Mouse (Mus musculus): Measurements from ENCODE around the gene Sirt5. TPM values are rescaled to one million over a fixed set of nuclear protein-coding genes. Genes with fewer than 3 reads are reported as not detected.

Sirt5 gene
- polyA plus RNA-seq (2015; fragmentation: Nextera tagmentation; extraction: Ambion mirVana) = 24.5 and 25.5 TPM in 2 replicates

DNA sequence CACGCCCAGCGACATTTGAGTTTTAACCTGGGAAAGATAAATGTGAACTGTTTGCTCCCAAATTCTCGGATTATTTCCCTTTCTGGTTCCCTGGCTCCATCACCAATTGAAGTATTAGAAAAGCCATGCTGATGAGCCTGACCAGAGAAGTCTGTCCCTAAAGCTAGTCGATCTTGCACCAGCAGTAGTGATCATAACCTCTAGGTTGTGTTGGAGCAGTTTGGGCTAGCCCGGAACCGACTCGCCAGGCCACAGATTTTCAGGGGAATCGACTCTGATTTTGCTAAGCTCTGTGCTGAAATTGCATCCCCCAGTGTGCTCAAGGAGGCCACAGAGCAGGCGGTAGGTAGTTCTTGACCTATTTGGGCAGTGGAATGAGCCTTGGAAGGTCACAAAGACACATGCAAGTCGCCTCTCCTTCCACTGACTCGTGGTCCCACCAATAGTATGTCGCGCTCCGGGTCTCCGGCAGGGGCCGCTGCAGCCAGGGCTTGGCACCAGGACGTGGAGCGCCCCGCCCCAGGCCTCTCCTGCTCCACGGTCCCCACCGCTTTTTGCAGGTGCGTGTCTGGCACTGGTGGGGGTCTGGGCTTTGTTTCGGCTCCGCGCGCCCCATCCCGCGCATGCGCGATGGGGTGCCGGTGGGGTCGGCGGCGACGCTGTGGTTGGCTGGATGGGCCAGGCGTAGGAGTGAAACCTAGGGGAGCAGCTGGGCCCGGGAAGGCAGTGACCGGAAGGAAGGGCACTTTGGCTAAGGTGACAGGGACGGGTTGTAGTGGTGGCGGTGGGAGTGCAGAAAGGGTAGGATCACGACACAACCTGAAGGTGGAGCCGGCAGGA is at the start of gene Sirt5:
Gene Sirt5 (plus strand): TSS at position 512 of the 840 bp plus-strand sequence.
- Histone ChIP-seq H3K9me3 (no peaks in the 10 kb centered on the region), H3K4me3 (peak within 1 kb of the TSS; percentile 68), H3K4me1 (peaks cover 10% of the 10 kb centered on the region), H3K36me3 (no peaks in the 10 kb centered on the region), H3K27me3 (replicated peaks) (no peaks in the 10 kb centered on the region), H3K27ac (replicated peaks) (peak within 1 kb of the TSS; percentile 64), H3K4me2 (peak within 1 kb of the TSS; percentile 78), H3K9ac (peak within 1 kb of the TSS; percentile 85)
- WGBS = 14% methylated on average over 42 of the region's 42 CpGs
- peak; percentile 69; the same call in 1 of the 2 replicates for ATAC-seq (ENCODE audit: extremely low read depth, insufficient number of reproducible peaks, low FRiP score, low TSS enrichment)

DNA sequence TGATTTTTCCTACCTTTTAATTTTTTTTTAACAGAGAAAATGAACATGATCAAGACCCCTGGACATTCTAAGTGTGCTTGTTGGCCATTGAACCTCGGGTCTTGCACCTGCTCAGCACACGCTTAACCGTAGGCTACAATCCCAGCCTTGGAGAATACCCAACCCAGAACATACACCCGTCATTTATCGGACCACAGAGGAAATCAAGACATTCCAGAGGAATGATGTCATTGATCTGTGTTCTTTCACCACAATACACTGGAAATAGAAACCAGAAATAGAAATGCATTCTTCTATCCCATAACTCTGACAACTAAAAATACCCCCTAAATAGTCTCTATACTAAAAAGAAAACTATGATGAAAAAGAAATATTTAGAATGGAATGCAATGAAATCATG is 47.9 kb upstream of the Sirt5 start:
- peaks cover 8% of the 10 kb centered on the region; the same call in 1 of the 2 replicates for H3K4me1 ChIP-seq
- H3K9me3 ChIP-seq = peaks cover 7% of the 10 kb centered on the region; the same call in 1 of the 2 replicates
- no peak for ATAC-seq (ENCODE audit: extremely low read depth, insufficient number of reproducible peaks, low FRiP score, low TSS enrichment)
- no peak overlapping the region for H3K4me3 ChIP-seq
- H3K27ac ChIP-seq (replicated peaks) = no peak overlapping the region
- no peak overlapping the region for H3K9ac ChIP-seq
- WGBS = 41% methylated on average over 5 of the region's 5 CpGs
- no peak overlapping the region for H3K4me2 ChIP-seq
- H3K36me3 ChIP-seq = no peaks in the 10 kb centered on the region
- no peaks in the 10 kb centered on the region for H3K27me3 ChIP-seq (replicated peaks)

DNA sequence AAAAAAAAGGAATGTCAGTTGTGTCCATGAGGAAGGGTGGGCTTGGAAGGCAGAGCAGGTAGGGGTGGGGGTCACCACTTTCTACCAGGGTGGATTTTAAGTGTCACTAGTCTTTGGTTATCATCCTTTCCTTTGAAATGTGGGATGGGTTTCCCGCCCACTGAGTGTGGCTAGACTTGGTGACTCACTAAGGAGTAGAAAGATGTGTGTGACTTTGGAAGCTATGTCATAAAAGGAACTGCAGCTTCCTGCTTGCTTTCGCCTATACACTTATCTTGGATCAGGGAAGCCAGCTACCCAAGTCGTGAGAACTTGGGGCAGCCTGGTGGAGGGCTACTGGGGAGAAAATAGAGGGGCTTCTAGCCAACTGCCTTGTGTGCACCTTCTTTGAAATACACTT is 45.9 kb upstream of the Sirt5 start:
- peaks cover 7% of the 10 kb centered on the region; the same call in 1 of the 2 replicates for H3K9me3 ChIP-seq
- no peak overlapping the region for H3K4me2 ChIP-seq
- no peak overlapping the region for H3K9ac ChIP-seq
- H3K27ac ChIP-seq (replicated peaks) = no peak overlapping the region
- peaks cover 8% of the 10 kb centered on the region; the same call in 1 of the 2 replicates for H3K4me1 ChIP-seq
- no peak overlapping the region for H3K4me3 ChIP-seq
- no peaks in the 10 kb centered on the region for H3K27me3 ChIP-seq (replicated peaks)
- ATAC-seq (ENCODE audit: extremely low read depth, insufficient number of reproducible peaks, low FRiP score, low TSS enrichment) = no peak
- 50% methylated on average over 3 of the region's 3 CpGs for WGBS
- H3K36me3 ChIP-seq = no peaks in the 10 kb centered on the region

DNA sequence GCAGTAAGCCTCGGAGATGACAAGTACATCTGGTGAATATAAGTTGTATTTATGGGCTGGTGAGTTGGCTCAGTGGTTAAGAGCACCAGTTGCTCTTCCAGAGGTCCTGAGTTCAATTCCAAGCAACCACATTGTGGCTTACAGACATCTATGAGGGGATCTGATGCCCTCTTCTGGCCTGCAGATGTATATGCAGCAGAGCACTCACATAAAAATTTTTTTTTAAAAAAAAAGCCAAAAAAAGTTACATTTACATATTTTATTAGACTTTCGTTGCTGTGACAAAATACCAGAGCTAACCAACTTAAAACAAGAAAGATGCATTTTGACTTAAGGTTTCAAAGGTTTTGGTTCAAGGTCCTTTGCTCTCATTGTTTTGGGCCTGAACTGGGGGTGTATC is 43.8 kb upstream of the Sirt5 start:
- no peak for ATAC-seq (ENCODE audit: extremely low read depth, insufficient number of reproducible peaks, low FRiP score, low TSS enrichment)
- Histone ChIP-seq H3K4me1 (peaks cover 8% of the 10 kb centered on the region; the same call in 1 of the 2 replicates), H3K27me3 (replicated peaks) (no peaks in the 10 kb centered on the region), H3K9me3 (peaks cover 7% of the 10 kb centered on the region; the same call in 1 of the 2 replicates), H3K4me2 (no peak overlapping the region), H3K4me3 (no peak overlapping the region), H3K9ac (no peak overlapping the region), H3K27ac (replicated peaks) (no peak overlapping the region), H3K36me3 (no peaks in the 10 kb centered on the region)
- WGBS = 61% methylated on average over 2 of the region's 2 CpGs

GRCm38 (mm10) chr13:43325427-43325826 is 39.9 kb upstream of the Sirt5 start:
- Histone ChIP-seq H3K4me2 (no peak overlapping the region), H3K27me3 (replicated peaks) (no peaks in the 10 kb centered on the region), H3K36me3 (no peaks in the 10 kb centered on the region), H3K27ac (replicated peaks) (no peak overlapping the region), H3K4me1 (no peaks in the 10 kb centered on the region), H3K9me3 (peaks cover 3% of the 10 kb centered on the region; the same call in 1 of the 2 replicates), H3K9ac (no peak overlapping the region), H3K4me3 (no peak overlapping the region)
- ATAC-seq (ENCODE audit: extremely low read depth, insufficient number of reproducible peaks, low FRiP score, low TSS enrichment) = no peak
- 52% methylated on average over 1 of the region's 1 CpGs for WGBS

DNA sequence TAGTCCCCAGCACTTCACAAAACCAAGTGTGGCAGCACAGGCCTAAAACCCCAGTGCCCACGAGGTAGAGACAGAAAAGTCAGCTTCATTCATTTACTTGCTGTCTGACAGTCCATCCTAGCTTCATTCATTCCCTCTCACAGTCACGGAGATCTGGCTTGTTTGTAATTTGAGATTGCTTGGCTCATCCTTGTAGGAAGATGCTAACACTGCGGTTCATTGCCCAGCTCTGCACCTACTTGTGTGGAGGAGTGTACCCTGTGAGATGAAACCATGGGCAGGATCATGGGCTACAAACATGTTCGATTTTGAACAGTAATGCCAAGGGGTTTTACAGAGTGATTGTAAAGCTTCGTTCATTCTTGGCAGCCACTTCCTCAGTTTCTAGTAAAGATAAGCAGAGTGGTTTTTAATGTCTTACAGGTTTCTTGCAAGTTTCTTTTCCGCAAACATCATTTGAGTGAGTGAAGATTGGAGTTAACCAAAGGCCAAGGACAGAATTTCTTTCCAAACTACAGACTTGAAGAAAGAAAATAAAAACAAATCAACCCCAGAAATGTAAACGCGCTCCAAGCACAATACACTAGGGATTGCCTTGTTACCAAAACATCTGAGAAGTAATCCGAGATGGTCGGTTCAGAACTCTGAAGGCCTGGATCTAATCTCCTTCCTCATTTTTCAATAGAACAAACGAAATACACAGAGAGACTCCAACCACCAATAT is 33.4 kb upstream of the Sirt5 start:
- no peak for ATAC-seq (ENCODE audit: extremely low read depth, insufficient number of reproducible peaks, low FRiP score, low TSS enrichment)
- no peaks in the 10 kb centered on the region for H3K4me1 ChIP-seq
- no peaks in the 10 kb centered on the region for H3K9me3 ChIP-seq
- H3K27ac ChIP-seq (replicated peaks) = no peak overlapping the region
- no peak overlapping the region for H3K9ac ChIP-seq
- no peak overlapping the region for H3K4me2 ChIP-seq
- H3K36me3 ChIP-seq = no peaks in the 10 kb centered on the region
- no peaks in the 10 kb centered on the region for H3K27me3 ChIP-seq (replicated peaks)
- no peak overlapping the region for H3K4me3 ChIP-seq
- WGBS = 55% methylated on average over 11 of the region's 11 CpGs

DNA sequence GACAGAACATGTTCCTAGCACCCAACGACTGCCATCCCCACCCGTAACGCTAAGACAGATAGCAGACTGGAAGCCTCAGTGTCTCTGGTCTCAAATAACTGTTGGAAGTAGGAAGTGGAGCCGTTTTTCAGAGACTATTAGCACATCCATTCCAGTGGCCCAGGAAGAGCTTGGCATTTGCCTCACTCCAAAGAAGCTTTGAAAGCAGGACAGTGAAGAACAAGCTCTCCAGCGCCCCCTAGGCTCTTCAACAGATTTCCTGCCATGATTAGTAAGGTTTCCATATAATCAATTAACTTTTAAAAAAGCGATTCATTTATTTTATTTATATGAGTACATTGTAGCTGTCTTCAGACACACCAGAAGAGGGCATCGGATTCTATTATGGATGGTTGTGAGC is 32.7 kb upstream of the Sirt5 start:
- Histone ChIP-seq H3K27ac (replicated peaks) (no peak overlapping the region), H3K9ac (no peak overlapping the region), H3K27me3 (replicated peaks) (no peaks in the 10 kb centered on the region), H3K36me3 (no peaks in the 10 kb centered on the region), H3K4me1 (no peaks in the 10 kb centered on the region), H3K9me3 (no peaks in the 10 kb centered on the region), H3K4me2 (no peak overlapping the region), H3K4me3 (no peak overlapping the region)
- WGBS = 42% methylated on average over 7 of the region's 7 CpGs
- ATAC-seq (ENCODE audit: extremely low read depth, insufficient number of reproducible peaks, low FRiP score, low TSS enrichment) = no peak

GRCm38 (mm10) chr13:43336425-43337221 is 28.7 kb upstream of the Sirt5 start:
- H3K27me3 ChIP-seq (replicated peaks) = no peaks in the 10 kb centered on the region
- H3K36me3 ChIP-seq = no peaks in the 10 kb centered on the region
- no peak overlapping the region for H3K27ac ChIP-seq (replicated peaks)
- no peak overlapping the region for H3K4me2 ChIP-seq
- 55% methylated on average over 12 of the region's 12 CpGs for WGBS
- H3K4me1 ChIP-seq = peaks cover 6% of the 10 kb centered on the region
- no peaks in the 10 kb centered on the region for H3K9me3 ChIP-seq
- ATAC-seq (ENCODE audit: extremely low read depth, insufficient number of reproducible peaks, low FRiP score, low TSS enrichment) = no peak
- H3K9ac ChIP-seq = no peak overlapping the region
- H3K4me3 ChIP-seq = no peak overlapping the region

DNA sequence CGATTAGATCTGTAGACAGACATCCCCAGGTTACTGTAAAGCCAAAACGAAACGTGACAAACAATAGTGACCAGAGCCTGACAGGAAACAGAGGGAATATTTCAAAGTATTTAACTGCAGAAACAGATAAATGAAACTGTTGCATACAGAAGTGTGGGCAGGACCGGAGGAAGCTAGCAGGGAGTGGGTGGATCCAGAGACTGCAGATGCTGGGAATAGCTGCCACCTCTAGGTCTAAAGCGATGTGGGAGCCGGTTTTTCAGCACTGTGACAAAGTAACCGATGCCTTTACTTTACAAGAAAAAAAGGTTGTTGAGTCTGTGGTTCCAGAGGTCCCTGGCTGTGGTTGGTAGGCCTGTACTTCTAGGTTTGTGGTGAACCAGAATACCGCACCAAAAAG is 27.3 kb upstream of the Sirt5 start:
- 79% methylated on average over 8 of the region's 8 CpGs for WGBS
- no peak overlapping the region for H3K27ac ChIP-seq (replicated peaks)
- H3K9ac ChIP-seq = no peak overlapping the region
- peaks cover 6% of the 10 kb centered on the region for H3K4me1 ChIP-seq
- no peak for ATAC-seq (ENCODE audit: extremely low read depth, insufficient number of reproducible peaks, low FRiP score, low TSS enrichment)
- H3K4me3 ChIP-seq = no peak overlapping the region
- H3K27me3 ChIP-seq (replicated peaks) = no peaks in the 10 kb centered on the region
- H3K36me3 ChIP-seq = no peaks in the 10 kb centered on the region
- H3K4me2 ChIP-seq = no peak overlapping the region
- H3K9me3 ChIP-seq = no peaks in the 10 kb centered on the region

DNA sequence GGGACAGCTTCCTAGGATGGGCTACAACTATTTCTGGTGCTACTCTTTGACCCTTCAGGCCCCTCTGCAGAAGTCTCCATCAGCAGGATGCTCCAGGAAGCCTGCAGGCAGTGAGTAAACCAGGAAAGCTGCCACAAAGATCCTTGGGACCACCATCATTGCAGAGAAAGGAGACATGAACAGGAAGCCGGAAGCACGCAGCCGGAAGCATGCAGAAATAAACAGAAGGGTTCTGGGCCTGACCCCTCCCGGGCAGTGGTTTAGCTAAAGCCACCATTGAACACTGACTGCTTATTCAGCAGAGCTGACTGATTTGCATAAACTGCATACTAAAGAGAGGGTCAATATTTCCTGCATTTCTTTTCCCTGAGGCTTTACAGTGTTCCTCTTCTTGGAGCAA is 26.7 kb upstream of the Sirt5 start:
- 71% methylated on average over 4 of the region's 4 CpGs for WGBS
- Histone ChIP-seq H3K4me1 (peaks cover 6% of the 10 kb centered on the region), H3K9me3 (no peaks in the 10 kb centered on the region), H3K27ac (replicated peaks) (no peak overlapping the region), H3K4me3 (no peak overlapping the region), H3K36me3 (no peaks in the 10 kb centered on the region), H3K4me2 (no peak overlapping the region), H3K9ac (no peak overlapping the region), H3K27me3 (replicated peaks) (no peaks in the 10 kb centered on the region)
- no peak for ATAC-seq (ENCODE audit: extremely low read depth, insufficient number of reproducible peaks, low FRiP score, low TSS enrichment)

DNA sequence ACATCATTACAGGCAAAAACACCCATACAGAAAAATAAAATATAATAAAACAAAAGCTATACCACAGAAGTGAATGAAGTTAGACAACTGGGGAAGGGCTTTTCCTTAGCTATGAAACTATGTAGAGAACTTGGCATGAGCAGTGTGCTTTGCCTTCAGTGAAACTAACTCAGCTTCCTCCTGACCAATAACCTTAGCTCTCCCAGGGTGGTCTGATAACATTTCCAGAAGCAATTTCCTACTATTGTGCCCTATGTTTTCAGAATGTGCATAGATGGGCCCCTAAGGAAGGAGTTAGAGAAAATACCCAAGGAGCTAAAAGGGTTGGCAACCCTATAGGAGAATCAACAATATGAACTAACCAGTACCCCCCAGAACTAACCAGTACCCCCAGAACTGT is 18.5 kb upstream of the Sirt5 start:
- Histone ChIP-seq H3K4me2 (no peak overlapping the region), H3K27me3 (replicated peaks) (no peaks in the 10 kb centered on the region), H3K27ac (replicated peaks) (no peak overlapping the region), H3K9me3 (no peaks in the 10 kb centered on the region), H3K4me3 (no peak overlapping the region), H3K9ac (no peak overlapping the region), H3K4me1 (peaks cover 15% of the 10 kb centered on the region), H3K36me3 (no peaks in the 10 kb centered on the region)
- ATAC-seq (ENCODE audit: extremely low read depth, insufficient number of reproducible peaks, low FRiP score, low TSS enrichment) = no peak
